Comparison of ENCODE assay signal across 11 mouse cellular contexts in the genomic region with DNA sequence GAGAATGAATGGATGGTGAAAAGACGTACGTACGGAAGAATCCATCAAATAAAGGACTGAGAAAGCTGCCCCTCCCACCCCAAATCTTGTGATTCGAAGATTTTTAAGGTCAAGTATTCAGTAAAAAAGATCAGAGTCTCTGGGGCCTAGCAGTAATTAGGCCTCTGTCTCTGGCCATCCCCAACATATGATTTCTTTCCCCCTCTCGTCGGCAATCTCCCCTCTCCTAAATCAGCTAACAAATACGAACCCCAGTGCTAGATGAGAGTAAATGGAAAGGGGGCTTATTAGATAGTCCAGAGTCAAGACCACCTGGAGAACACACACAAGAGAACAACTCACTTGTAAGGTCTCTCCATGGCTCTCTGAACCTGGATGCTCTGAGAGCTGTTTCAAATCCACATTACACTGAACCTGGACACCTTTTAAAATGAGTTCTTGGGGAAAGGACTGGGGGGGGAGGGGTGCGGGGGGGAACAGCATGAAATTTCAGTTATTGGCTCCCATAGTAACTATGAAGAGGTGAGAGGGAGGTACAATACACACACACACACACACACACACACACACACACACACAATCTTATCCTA. TPM values are rescaled to one million over a fixed set of nuclear protein-coding genes. Genes with fewer than 3 reads are reported as not detected.
DNase-seq lines count a peak whose midpoint lies in the region; ATAC-seq and TF ChIP-seq lines count a peak whose summit lies in the region.
"Had no signal": no experiment of that assay in that cellular context is flagged by ENCODE, and none has a peak within 500 bp of the region (broad histone marks: within the 10 kb centered on the region; RNA-seq: fewer than 3 reads in every experiment).

No protein-coding gene starts in this region.

- no peaks in the 10 kb centered on the region for H3K9me3 ChIP-seq in heart, embryonic 11.5 days (replicated peaks; ENCODE audit: control insufficient read depth, low read length)
- H3K9me3 ChIP-seq in E14TG2a.4 (ENCODE audit: low read length): no peaks in the 10 kb centered on the region
- no peaks in the 10 kb centered on the region for H3K9me3 ChIP-seq in forebrain, embryonic 14.5 days (replicated peaks; ENCODE audit: control insufficient read depth, low read length)
- H3K9me3 ChIP-seq in liver, embryonic 13.5 days (replicated peaks): no peaks in the 10 kb centered on the region

- H3K4me1 ChIP-seq in heart, embryonic 11.5 days (ENCODE audit: control insufficient read depth, insufficient read depth, low read length): peaks cover 50% of the 10 kb centered on the region
- peaks cover 80% of the 10 kb centered on the region for H3K4me1 ChIP-seq in E14TG2a.4 (replicated peaks; ENCODE audit: low read depth, low read length)
- peaks cover 50% of the 10 kb centered on the region for H3K4me1 ChIP-seq in forebrain, embryonic 14.5 days (ENCODE audit: control insufficient read depth, insufficient read depth, low read length)
- peaks cover 66% of the 10 kb centered on the region for H3K4me1 ChIP-seq in liver, embryonic 13.5 days (replicated peaks)

- TF ChIP-seq CTCF in E14TG2a.4 (conservative IDR thresholded peaks at IDR 0.05; ENCODE audit: low read length): no peak

- H3K4me3 ChIP-seq in heart, embryonic 11.5 days (ENCODE audit: low read depth, low read length): peak overlapping the region; percentile 75
- H3K4me3 ChIP-seq in E14TG2a.4 (replicated peaks; ENCODE audit: low read length): peak overlapping the region; percentile 75
- peak overlapping the region; percentile 64 for H3K4me3 ChIP-seq in forebrain, embryonic 14.5 days (ENCODE audit: low read depth, low read length)
- H3K4me3 ChIP-seq in liver, embryonic 13.5 days (replicated peaks): no peak overlapping the region

- intact Hi-C loops in left cerebral cortex, postnatal 25 days (cut with DNase I): loop anchor here (10.0 kb wide), 1 partner anchor 928 kb away; no protein-coding TSS in a partner anchor

- no peak for DNase-seq in heart, adult 8-10 months (ENCODE audit: low spot score)
- DNase-seq in forebrain, embryonic 14.5 days (ENCODE audit: low spot score): no peak
- no peak for DNase-seq in liver, embryonic 13.5 days
- no peak for DNase-seq in left cerebral cortex, postnatal 25 days (ENCODE audit: low spot score in 2 of 2)
- DNase-seq in ovary, postnatal 10 days (ENCODE audit: low spot score): no peak
- no peak for DNase-seq in urinary bladder, postnatal 36 days (ENCODE audit: low spot score in 2 of 2)

- H3K4me2 ChIP-seq in heart, embryonic 11.5 days: peak overlapping the region; percentile 85
- peak overlapping the region; percentile 63 for H3K4me2 ChIP-seq in forebrain, embryonic 14.5 days (ENCODE audit: low read length)
- H3K4me2 ChIP-seq in liver, embryonic 13.5 days: peak overlapping the region; percentile 97

- peak overlapping the region; percentile 86 for H3K9ac ChIP-seq in heart, embryonic 11.5 days (ENCODE audit: low read depth, low read length)
- peak overlapping the region; percentile 96 for H3K9ac ChIP-seq in forebrain, embryonic 14.5 days (ENCODE audit: low read length)
- 0 out of 2 replicates have a peak overlapping the region, but pooled peaks have one; percentile 79 for H3K9ac ChIP-seq in liver, embryonic 13.5 days

- H3K27ac ChIP-seq in heart, embryonic 11.5 days (ENCODE audit: low read depth, low read length): peak overlapping the region; percentile 98
- peak overlapping the region; percentile 99 for H3K27ac ChIP-seq in forebrain, embryonic 14.5 days (ENCODE audit: low read depth, low read length)
- no peak overlapping the region for H3K27ac ChIP-seq in liver, embryonic 13.5 days

- WGBS in heart, embryonic 11.5 days (ENCODE audit: insufficient replicate concordance): 72% methylated on average over 8 of the region's 8 CpGs
- WGBS in forebrain, embryonic 14.5 days: 4% methylated on average over 8 of the region's 8 CpGs
- WGBS in liver, embryonic 13.5 days (ENCODE audit: insufficient replicate concordance): 81% methylated on average over 8 of the region's 8 CpGs

- H3K36me3 ChIP-seq in heart, embryonic 11.5 days (ENCODE audit: control insufficient read depth, insufficient read depth, low read length): peaks cover 14% of the 10 kb centered on the region
- peaks cover 50% of the 10 kb centered on the region for H3K36me3 ChIP-seq in E14TG2a.4 (ENCODE audit: insufficient read depth, low read length)
- H3K36me3 ChIP-seq in forebrain, embryonic 14.5 days (ENCODE audit: control insufficient read depth, insufficient read depth, low read length): peaks cover 16% of the 10 kb centered on the region
- H3K36me3 ChIP-seq in liver, embryonic 13.5 days: peaks cover 12% of the 10 kb centered on the region

- H3K27me3 ChIP-seq in heart, embryonic 11.5 days (ENCODE audit: control insufficient read depth, insufficient read depth, low read length): no peaks in the 10 kb centered on the region
- H3K27me3 ChIP-seq in E14TG2a.4 (ENCODE audit: insufficient read depth, low read length): no peaks in the 10 kb centered on the region
- no peaks in the 10 kb centered on the region for H3K27me3 ChIP-seq in forebrain, embryonic 14.5 days (replicated peaks; ENCODE audit: control insufficient read depth, insufficient read depth, low read length)
- no peaks in the 10 kb centered on the region for H3K27me3 ChIP-seq in liver, embryonic 13.5 days
- H3K27me3 ChIP-seq: CH12.LX had no signal

- ATAC-seq in heart, embryonic 11.5 days (replicated peaks; ENCODE audit: insufficient number of reproducible peaks, low FRiP score, low TSS enrichment): no peak
- no peak for ATAC-seq in forebrain, embryonic 14.5 days
- ATAC-seq in liver, embryonic 13.5 days (ENCODE audit: low read depth): no peak

RNA-seq across cellular contexts. Expression of a gene that starts 2.3 kb away (rescaled TPM):
- 0.48 and 1.0 TPM in 2 replicates for polyA plus RNA-seq in heart, embryonic 11.5 days (2014; fragmentation: Nextera tagmentation; extraction: Ambion mirVana)
- 1 to 10 TPM; 1.6 to 4.4 (median 2.5) TPM for total RNA-seq in heart, adult 8-10 months (2022)
- polyA plus RNA-seq in forebrain, embryonic 14.5 days (2014; fragmentation: Nextera tagmentation; extraction: Ambion mirVana): 0.46 and 0.56 TPM in 2 replicates
- polyA plus RNA-seq in liver, embryonic 13.5 days (2015; fragmentation: Nextera tagmentation; extraction: Ambion mirVana): 0.09 and 0.20 TPM in 2 replicates
- total RNA-seq in left cerebral cortex, postnatal 25 days (2021): under 1 TPM in 1 of 2 experiments, not detected in 1; 0.60 TPM

RNA-seq across cellular contexts. Expression of a gene that starts 7.4 kb away (rescaled TPM):
- 22.0 and 22.8 TPM in 2 replicates for polyA plus RNA-seq in heart, embryonic 11.5 days (2014; fragmentation: Nextera tagmentation; extraction: Ambion mirVana)
- total RNA-seq in heart, adult 8-10 months (2022): 10 to 100 TPM; 22.5 to 29.9 (median 24.6) TPM
- 41.0 and 42.0 TPM in 2 replicates for polyA plus RNA-seq in forebrain, embryonic 14.5 days (2014; fragmentation: Nextera tagmentation; extraction: Ambion mirVana)
- 10.1 and 10.5 TPM in 2 replicates for polyA plus RNA-seq in liver, embryonic 13.5 days (2015; fragmentation: Nextera tagmentation; extraction: Ambion mirVana)
- total RNA-seq in left cerebral cortex, postnatal 25 days (2021): 10 to 100 TPM; 32.0 to 36.3 TPM

RNA-seq across cellular contexts. Expression of a gene that starts 28.6 kb away (rescaled TPM):
- polyA plus RNA-seq in heart, embryonic 11.5 days (2014; fragmentation: Nextera tagmentation; extraction: Ambion mirVana): 57.5 and 58.3 TPM in 2 replicates
- 10 to 100 TPM; 20.4 to 31.0 (median 24.0) TPM for total RNA-seq in heart, adult 8-10 months (2022)
- polyA plus RNA-seq in forebrain, embryonic 14.5 days (2014; fragmentation: Nextera tagmentation; extraction: Ambion mirVana): 49.5 and 51.1 TPM in 2 replicates
- 16.5 and 19.7 TPM in 2 replicates for polyA plus RNA-seq in liver, embryonic 13.5 days (2015; fragmentation: Nextera tagmentation; extraction: Ambion mirVana)
- 10 to 100 TPM; 26.3 to 28.5 TPM for total RNA-seq in left cerebral cortex, postnatal 25 days (2021)

RNA-seq across cellular contexts. Expression of a gene that starts 29.1 kb away (rescaled TPM):
- not detected in 2 replicates for polyA plus RNA-seq in heart, embryonic 11.5 days (2014; fragmentation: Nextera tagmentation; extraction: Ambion mirVana)
- total RNA-seq in heart, adult 8-10 months (2022): not detected
- not detected in 2 replicates for polyA plus RNA-seq in forebrain, embryonic 14.5 days (2014; fragmentation: Nextera tagmentation; extraction: Ambion mirVana)
- polyA plus RNA-seq in liver, embryonic 13.5 days (2015; fragmentation: Nextera tagmentation; extraction: Ambion mirVana): not detected in 2 replicates
- total RNA-seq in left cerebral cortex, postnatal 25 days (2021): not detected
- total RNA-seq: CH12.LX had no signal
- polyA plus RNA-seq: brain, embryonic 14.5 days; gonadal fat pad, adult 2 months had no signal
